Mouse (Mus musculus) hindbrain, embryonic 15.5 days (tissue): ENCODE results near the gene Itpkc. TPM values are rescaled to one million over a fixed set of nuclear protein-coding genes. Genes with fewer than 3 reads are reported as not detected.

Experiments used
- ATAC-seq: fragments of 200-750 bp; cut with Nextera tagmentation; 2 replicates; pipeline ENCODE4 v1.8.0; 2017; ENCODE audit warnings: low read depth, moderate number of reproducible peaks, moderate TSS enrichment; ENCODE audit not compliant: low FRiP score
- H3K27ac ChIP-seq: fragments of 300-500 bp; sonication (generic); replicated peaks from 2 replicates; pipeline ENCODE4 v1.5.1; 2015; ENCODE audit warnings: mild to moderate bottlenecking, inconsistent platforms
- H3K27me3 ChIP-seq: fragments of 300-500 bp; sonication (generic); 2 replicates; pipeline ENCODE4 v1.6.1; 2015; ENCODE audit warnings: control low read depth, inconsistent platforms
- H3K36me3 ChIP-seq: fragments of 300-500 bp; sonication (generic); 2 replicates; pipeline ENCODE4 v1.6.1; 2015; ENCODE audit warnings: control low read depth, inconsistent platforms
- H3K4me1 ChIP-seq: fragments of 300-500 bp; sonication (generic); replicated peaks from 2 replicates; pipeline ENCODE4 v1.6.1; 2015; ENCODE audit warnings: control low read depth, inconsistent platforms
- H3K4me2 ChIP-seq: fragments of 300-500 bp; sonication (generic); 2 replicates; pipeline ENCODE4 v1.6.1; 2015; ENCODE audit warnings: moderate library complexity, mild to moderate bottlenecking, inconsistent platforms
- H3K4me3 ChIP-seq: fragments of 300-500 bp; sonication (generic); 2 replicates; pipeline ENCODE4 v1.5.1; 2015; ENCODE audit warnings: mild to moderate bottlenecking, inconsistent platforms
- H3K9ac ChIP-seq: fragments of 300-500 bp; sonication (generic); 2 replicates; pipeline ENCODE4 v1.6.1; 2015; ENCODE audit warnings: inconsistent platforms
- H3K9me3 ChIP-seq: fragments of 300-500 bp; sonication (generic); 2 replicates; pipeline ENCODE4 v1.6.1; 2016; ENCODE audit warnings: control low read depth, inconsistent platforms
- WGBS: fragments of 180-500 bp; shearing (Covaris S2); methylation state at CpG from one replicate; pipeline ENCODE4 v1.1.7; 2015; 5-methylcytosine and 5-hydroxymethylcytosine counted together
- polyA plus RNA-seq: library from polyadenylated mRNA; unstranded; fragments of >200 nt; fragmentation: Nextera tagmentation; extraction: Ambion mirVana; gene quantifications from 2 replicates; pipeline ENCODE4 v1.2.1, GENCODE M21; 2015

Gene Itpkc
- polyA plus RNA-seq, 1 experiment from 2014 or later: 8.2 TPM

DNA sequence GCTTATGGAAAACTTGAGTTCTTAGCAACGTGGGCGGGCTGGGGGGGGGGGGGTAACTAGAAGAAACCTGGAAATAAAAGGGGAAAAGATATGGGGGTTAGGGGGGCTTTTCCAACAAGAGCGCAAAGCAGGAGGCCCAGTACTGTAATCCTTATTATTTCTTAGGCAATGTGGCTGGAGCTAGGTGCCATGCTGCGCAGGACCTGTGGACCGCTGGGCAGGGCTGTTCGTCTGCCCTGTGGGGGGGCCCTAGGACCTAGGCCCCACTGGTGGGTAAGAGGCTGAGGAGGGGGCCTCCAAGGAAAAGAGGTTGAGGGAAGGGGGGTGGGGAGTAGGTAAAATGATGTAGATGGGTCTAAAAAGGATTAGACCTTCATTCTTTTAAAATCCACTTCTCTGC lies 4.8 kb upstream of the Itpkc start:
- no peaks in the 10 kb centered on the region for H3K9me3 ChIP-seq
- 0 out of 2 replicates have a peak, but pooled peaks cover 4% of the 10 kb centered on the region for H3K36me3 ChIP-seq
- H3K27me3 ChIP-seq: no peaks in the 10 kb centered on the region
- peak overlapping the region; percentile 67 for H3K4me2 ChIP-seq
- H3K27ac ChIP-seq: peak overlapping the region; percentile 85
- peaks cover 24% of the 10 kb centered on the region for H3K4me1 ChIP-seq
- ATAC-seq: no peak
- H3K4me3 ChIP-seq: peak overlapping the region; percentile 59
- 0% methylated on average over 6 of the region's 6 CpGs for WGBS
- H3K9ac ChIP-seq: peak overlapping the region; percentile 51

GRCm38 (mm10) chr7:27232781-27233281 lies 4.4 kb upstream of the Itpkc start, which contains the start of gene Coq8b:
Coq8b (plus strand) TSS chr7:27233023.
- Histone ChIP-seq H3K4me3 (peak within 1 kb of the TSS; percentile 59), H3K9me3 (no peaks in the 10 kb centered on the region), H3K27ac (peak within 1 kb of the TSS; percentile 85), H3K27me3 (no peaks in the 10 kb centered on the region), H3K4me1 (peaks cover 24% of the 10 kb centered on the region), H3K9ac (peak within 1 kb of the TSS; percentile 51), H3K36me3 (0 out of 2 replicates have a peak, but pooled peaks cover 4% of the 10 kb centered on the region), H3K4me2 (peak within 1 kb of the TSS; percentile 67)
- peak; percentile 93 for ATAC-seq
- under 1% methylated on average over 25 of the region's 25 CpGs for WGBS

GRCm38 (mm10) chr7:27231693-27232331 lies 3.4 kb upstream of the Itpkc start:
- Histone ChIP-seq H3K9me3 (no peaks in the 10 kb centered on the region), H3K27ac (0 out of 2 replicates have a peak overlapping the region, but pooled peaks have one; percentile 85), H3K4me3 (peak overlapping the region; percentile 59; the same call in 1 of the 2 replicates), H3K4me2 (no peak overlapping the region), H3K36me3 (no peaks in the 10 kb centered on the region), H3K27me3 (no peaks in the 10 kb centered on the region), H3K9ac (no peak overlapping the region), H3K4me1 (peaks cover 35% of the 10 kb centered on the region)
- WGBS: 75% methylated on average over 7 of the region's 7 CpGs
- ATAC-seq: no peak

GRCm38 (mm10) chr7:27230781-27231180 lies 2.3 kb upstream of the Itpkc start:
- Histone ChIP-seq H3K4me2 (no peak overlapping the region), H3K9me3 (no peaks in the 10 kb centered on the region), H3K36me3 (no peaks in the 10 kb centered on the region), H3K4me1 (peaks cover 45% of the 10 kb centered on the region), H3K27ac (no peak overlapping the region), H3K4me3 (no peak overlapping the region), H3K27me3 (no peaks in the 10 kb centered on the region), H3K9ac (no peak overlapping the region)
- no peak for ATAC-seq
- 80% methylated on average over 4 of the region's 4 CpGs for WGBS

- Histone ChIP-seq H3K9me3 (no peaks in the 10 kb centered on the region), H3K27ac (peak overlapping the region; percentile 85), H3K9ac (peak overlapping the region; percentile 91), H3K4me1 (peaks cover 58% of the 10 kb centered on the region), H3K27me3 (no peaks in the 10 kb centered on the region), H3K36me3 (no peaks in the 10 kb centered on the region), H3K4me2 (peak overlapping the region; percentile 85), H3K4me3 (peak overlapping the region; percentile 66)
- ATAC-seq: no peak
- WGBS: 18% methylated on average over 6 of the region's 6 CpGs
Observed at GRCm38 (mm10) chr7:27228865-27229264, 404 bp upstream of the Itpkc start.

DNA sequence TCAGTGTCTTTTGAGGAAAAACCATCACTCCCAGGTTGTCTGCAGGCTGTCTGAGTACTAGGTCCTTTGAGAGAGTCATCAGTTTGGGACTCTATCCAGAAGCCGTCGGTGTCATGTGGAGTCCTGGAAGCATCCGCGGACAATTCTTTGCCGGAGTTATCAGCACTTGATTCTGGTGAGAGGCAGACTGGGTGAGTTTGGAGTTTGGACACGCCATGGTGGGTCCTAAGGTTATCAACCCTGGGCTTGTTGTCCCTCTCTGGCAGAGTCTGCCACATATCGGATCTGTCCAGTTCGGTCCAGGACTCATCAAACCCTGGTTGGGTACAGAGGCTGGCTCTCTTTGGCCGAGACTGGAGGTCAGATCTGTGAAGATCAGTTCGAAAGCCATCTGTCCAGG lies 785 bp downstream of the Itpkc start:
- peak overlapping the region; percentile 66 for H3K4me3 ChIP-seq
- H3K27me3 ChIP-seq: no peaks in the 10 kb centered on the region
- 2% methylated on average over 10 of the region's 10 CpGs for WGBS
- H3K36me3 ChIP-seq: no peaks in the 10 kb centered on the region; the same call in 1 of the 2 replicates
- peak overlapping the region; percentile 91 for H3K9ac ChIP-seq
- ATAC-seq: 0 out of 2 replicates have a peak, but pooled peaks have one; percentile 1
- peaks cover 60% of the 10 kb centered on the region for H3K4me1 ChIP-seq
- peak overlapping the region; percentile 85 for H3K27ac ChIP-seq
- H3K4me2 ChIP-seq: peak overlapping the region; percentile 85
- H3K9me3 ChIP-seq: no peaks in the 10 kb centered on the region

- H3K9me3 ChIP-seq: no peaks in the 10 kb centered on the region
- peak overlapping the region; percentile 66 for H3K4me3 ChIP-seq
- 31% methylated on average over 9 of the region's 9 CpGs for WGBS
- no peaks in the 10 kb centered on the region; the same call in 1 of the 2 replicates for H3K36me3 ChIP-seq
- ATAC-seq: no peak
- H3K4me2 ChIP-seq: peak overlapping the region; percentile 85
- H3K9ac ChIP-seq: peak overlapping the region; percentile 91
- peaks cover 56% of the 10 kb centered on the region for H3K4me1 ChIP-seq
- H3K27ac ChIP-seq: peak overlapping the region; percentile 85; the same call in 1 of the 2 replicates
- no peaks in the 10 kb centered on the region for H3K27me3 ChIP-seq
Observed at GRCm38 (mm10) chr7:27227276-27227675, 1.2 kb downstream of the Itpkc start.

DNA sequence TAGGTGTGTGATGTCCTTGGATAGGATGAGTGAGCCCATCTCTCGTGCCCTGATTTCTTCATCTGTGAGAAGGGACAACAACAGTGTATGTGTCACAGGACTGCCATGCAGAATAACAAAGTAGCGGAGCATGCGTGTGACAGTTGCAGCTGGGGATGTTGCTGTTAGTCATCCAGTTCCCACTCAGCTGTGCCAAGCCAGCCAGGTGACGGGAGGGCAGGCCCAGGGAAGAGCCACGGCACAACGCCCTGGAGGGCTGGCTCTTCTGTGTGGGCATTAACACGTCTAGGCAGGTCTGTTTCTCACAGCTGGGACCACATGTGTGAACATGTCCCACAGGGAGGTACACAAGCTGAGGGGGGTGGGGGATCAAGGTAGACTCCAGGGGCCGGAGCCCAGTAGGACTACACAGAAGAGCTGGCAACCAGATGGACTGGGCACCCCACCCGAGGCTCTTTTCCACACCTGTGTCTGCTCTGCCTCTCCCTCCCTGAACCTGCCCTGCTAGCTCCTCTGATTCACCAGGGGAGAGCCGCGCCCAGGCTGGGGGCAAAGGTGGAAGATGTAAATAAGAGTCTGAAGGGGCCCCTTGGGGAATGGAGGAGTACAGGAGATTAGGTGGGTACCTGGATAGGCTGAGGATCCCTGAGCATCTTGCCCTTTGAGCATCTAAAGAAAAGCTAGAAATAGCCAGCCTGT lies 3.4 kb downstream of the Itpkc start:
- ATAC-seq: no peak
- Histone ChIP-seq H3K4me1 (peaks cover 53% of the 10 kb centered on the region), H3K4me3 (peak overlapping the region; percentile 66), H3K27me3 (no peaks in the 10 kb centered on the region), H3K27ac (no peak overlapping the region), H3K4me2 (peak overlapping the region; percentile 85), H3K9me3 (no peaks in the 10 kb centered on the region), H3K36me3 (no peaks in the 10 kb centered on the region; the same call in 1 of the 2 replicates), H3K9ac (peak overlapping the region; percentile 91)
- 65% methylated on average over 11 of the region's 11 CpGs for WGBS

DNA sequence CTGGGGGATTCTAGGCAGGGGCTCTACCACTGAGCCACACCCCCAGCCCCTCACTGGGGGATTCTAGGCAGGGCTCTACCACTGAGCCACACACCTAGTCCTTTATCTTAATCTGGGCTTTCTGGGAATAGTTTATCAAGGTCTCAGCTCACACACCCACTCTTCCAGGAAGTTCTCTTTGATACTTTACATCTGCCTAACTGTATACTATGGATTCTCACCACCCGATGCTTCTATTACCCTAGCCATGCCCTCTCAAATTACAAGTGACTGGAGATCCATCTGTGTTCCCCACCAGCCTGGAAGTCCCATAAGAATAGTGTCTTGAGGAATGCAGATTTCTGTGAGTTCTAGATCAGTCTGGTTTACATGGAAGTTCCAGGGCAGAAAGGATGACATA lies 5.9 kb downstream of the Itpkc start:
- 89% methylated on average over 1 of the region's 1 CpGs for WGBS
- no peak for ATAC-seq
- Histone ChIP-seq H3K9ac (no peak overlapping the region), H3K9me3 (no peaks in the 10 kb centered on the region), H3K4me3 (no peak overlapping the region), H3K4me1 (peaks cover 45% of the 10 kb centered on the region), H3K4me2 (no peak overlapping the region), H3K27ac (no peak overlapping the region), H3K27me3 (no peaks in the 10 kb centered on the region), H3K36me3 (peaks cover 18% of the 10 kb centered on the region; the same call in 1 of the 2 replicates)

- Histone ChIP-seq H3K9ac (no peak overlapping the region), H3K4me2 (no peak overlapping the region), H3K4me3 (no peak overlapping the region), H3K9me3 (no peaks in the 10 kb centered on the region), H3K36me3 (peaks cover 22% of the 10 kb centered on the region; the same call in 1 of the 2 replicates), H3K27ac (no peak overlapping the region), H3K4me1 (peaks cover 39% of the 10 kb centered on the region), H3K27me3 (no peaks in the 10 kb centered on the region)
- WGBS: 78% methylated on average over 6 of the region's 6 CpGs
- ATAC-seq: no peak
Observed at GRCm38 (mm10) chr7:27221939-27222338, 6.5 kb downstream of the Itpkc start.

- 66% methylated on average over 11 of the region's 11 CpGs for WGBS
- peaks cover 31% of the 10 kb centered on the region; the same call in 1 of the 2 replicates for H3K36me3 ChIP-seq
Observed at GRCm38 (mm10) chr7:27219937-27220336, 8.5 kb downstream of the Itpkc start.

DNA sequence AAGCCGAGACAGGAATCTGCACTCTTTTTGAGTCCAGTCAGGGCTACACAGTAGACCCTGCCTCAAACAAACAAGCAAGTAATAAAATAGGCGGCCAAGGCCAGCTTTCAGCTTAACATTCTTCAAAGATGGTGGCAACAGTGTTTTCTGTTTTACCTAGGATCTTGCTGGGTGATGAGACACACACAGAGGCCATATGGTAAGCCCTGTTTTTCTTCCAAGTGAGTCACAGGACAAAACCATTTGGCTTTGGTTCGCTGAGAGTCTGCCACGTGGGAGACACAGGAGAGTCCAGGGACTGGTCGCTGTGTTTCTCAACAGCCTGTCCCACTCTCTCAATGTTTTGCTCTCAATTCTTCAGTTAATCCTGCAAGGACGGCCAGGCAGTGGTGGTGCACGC lies 9.9 kb downstream of the Itpkc start:
- Histone ChIP-seq H3K27ac (no peak overlapping the region), H3K4me3 (no peak overlapping the region), H3K27me3 (no peaks in the 10 kb centered on the region), H3K4me1 (peaks cover 6% of the 10 kb centered on the region), H3K9me3 (no peaks in the 10 kb centered on the region), H3K4me2 (no peak overlapping the region), H3K9ac (no peak overlapping the region), H3K36me3 (peaks cover 41% of the 10 kb centered on the region)
- 87% methylated on average over 7 of the region's 7 CpGs for WGBS
- no peak for ATAC-seq

More at GRCm38 (mm10) chr7:27219937-27220336, 8.5 kb downstream of the Itpkc start:
- Histone ChIP-seq H3K9ac (no peak overlapping the region), H3K9me3 (no peaks in the 10 kb centered on the region), H3K4me2 (no peak overlapping the region), H3K4me1 (peaks cover 19% of the 10 kb centered on the region), H3K4me3 (no peak overlapping the region), H3K27ac (no peak overlapping the region), H3K27me3 (no peaks in the 10 kb centered on the region)
- ATAC-seq: no peak
